Mouse (Mus musculus): ENCODE data around the gene Hist1h4f. TPM values are rescaled to one million over a fixed set of nuclear protein-coding genes. Genes with fewer than 3 reads are reported as not detected.

Hist1h4f gene
- polyA plus RNA-seq, 1 experiment from 2014 or later: 0.56 TPM

- peak within 1 kb of the TSS; percentile 98 for H3K27ac ChIP-seq
- no peaks in the 10 kb centered on the region for H3K27me3 ChIP-seq (ENCODE audit: insufficient read depth, poor library complexity, severe bottlenecking)
- WGBS: under 1% methylated on average over 69 of the region's 70 CpGs
- peak; percentile 97 for DNase-seq (ENCODE audit: low spot score)
- H3K36me3 ChIP-seq: no peaks in the 10 kb centered on the region
- no peaks in the 10 kb centered on the region for H3K9me3 ChIP-seq
- H3K4me1 ChIP-seq (replicated peaks): peaks cover 51% of the 10 kb centered on the region
- peak within 1 kb of the TSS; percentile 64 for H3K4me3 ChIP-seq
Observed at GRCm38 (mm10) chr13:23530901-23531875, 20.3 kb downstream of the Hist1h4f start, which contains the start of gene Hist1h4h. Hist1h4h (plus strand) TSS chr13:23531050.

- H3K27ac ChIP-seq: peak overlapping the region; percentile 98
- no peaks in the 10 kb centered on the region for H3K9me3 ChIP-seq
- H3K4me1 ChIP-seq (replicated peaks): peaks cover 51% of the 10 kb centered on the region
- peak; percentile 61 for DNase-seq (ENCODE audit: low spot score)
- H3K27me3 ChIP-seq (ENCODE audit: insufficient read depth, poor library complexity, severe bottlenecking): no peaks in the 10 kb centered on the region
- under 1% methylated on average over 20 of the region's 20 CpGs for WGBS
- H3K4me3 ChIP-seq: peak overlapping the region; percentile 64
- H3K36me3 ChIP-seq: no peaks in the 10 kb centered on the region
Observed at GRCm38 (mm10) chr13:23530181-23530900, 21.1 kb downstream of the Hist1h4f start.

- WGBS: 42% methylated on average over 2 of the region's 2 CpGs
- Histone ChIP-seq H3K36me3 (no peaks in the 10 kb centered on the region), H3K27me3 (ENCODE audit: insufficient read depth, poor library complexity, severe bottlenecking) (no peaks in the 10 kb centered on the region), H3K9me3 (no peaks in the 10 kb centered on the region), H3K4me1 (replicated peaks) (peaks cover 51% of the 10 kb centered on the region), H3K4me3 (peak overlapping the region; percentile 64), H3K27ac (peak overlapping the region; percentile 98)
- DNase-seq (ENCODE audit: low spot score): no peak
Observed at GRCm38 (mm10) chr13:23529480-23530165, 21.8 kb downstream of the Hist1h4f start.

- H3K36me3 ChIP-seq: no peaks in the 10 kb centered on the region
- DNase-seq (ENCODE audit: low spot score): peak; percentile 32
- WGBS: 76% methylated on average over 5 of the region's 5 CpGs
- no peaks in the 10 kb centered on the region for H3K27me3 ChIP-seq (ENCODE audit: insufficient read depth, poor library complexity, severe bottlenecking)
- peak overlapping the region; percentile 24 for H3K4me3 ChIP-seq
- H3K4me1 ChIP-seq (replicated peaks): peaks cover 48% of the 10 kb centered on the region
- H3K9me3 ChIP-seq: no peaks in the 10 kb centered on the region
- no peak overlapping the region; the same call in 1 of the 2 replicates for H3K27ac ChIP-seq
Observed at GRCm38 (mm10) chr13:23529005-23529404, 22.4 kb downstream of the Hist1h4f start.

GRCm38 (mm10) chr13:23526312-23526711 is 25.1 kb downstream of the Hist1h4f start:
- H3K4me1 ChIP-seq (replicated peaks): peaks cover 31% of the 10 kb centered on the region
- peak overlapping the region; percentile 53 for H3K4me3 ChIP-seq
- no peaks in the 10 kb centered on the region for H3K36me3 ChIP-seq
- no peaks in the 10 kb centered on the region for H3K27me3 ChIP-seq (ENCODE audit: insufficient read depth, poor library complexity, severe bottlenecking)
- under 1% methylated on average over 17 of the region's 17 CpGs for WGBS
- DNase-seq (ENCODE audit: low spot score): peak; percentile 92
- H3K27ac ChIP-seq: peak overlapping the region; percentile 84
- H3K9me3 ChIP-seq: no peaks in the 10 kb centered on the region

GRCm38 (mm10) chr13:23525901-23526300 is 25.5 kb downstream of the Hist1h4f start:
- DNase-seq (ENCODE audit: low spot score): peak; percentile 58
- Histone ChIP-seq H3K36me3 (no peaks in the 10 kb centered on the region), H3K9me3 (no peaks in the 10 kb centered on the region), H3K4me3 (peak overlapping the region; percentile 53), H3K4me1 (replicated peaks) (peaks cover 31% of the 10 kb centered on the region), H3K27me3 (ENCODE audit: insufficient read depth, poor library complexity, severe bottlenecking) (no peaks in the 10 kb centered on the region), H3K27ac (peak overlapping the region; percentile 16; the same call in 1 of the 2 replicates)
- WGBS: 2% methylated on average over 10 of the region's 10 CpGs

- H3K36me3 ChIP-seq: no peaks in the 10 kb centered on the region
- no peak overlapping the region for H3K27ac ChIP-seq
- H3K9me3 ChIP-seq: no peaks in the 10 kb centered on the region
- H3K4me1 ChIP-seq (replicated peaks): peaks cover 28% of the 10 kb centered on the region
- WGBS: 8% methylated on average over 5 of the region's 5 CpGs
- peak; percentile 86 for DNase-seq (ENCODE audit: low spot score)
- H3K27me3 ChIP-seq (ENCODE audit: insufficient read depth, poor library complexity, severe bottlenecking): no peaks in the 10 kb centered on the region
- peak overlapping the region; percentile 23; the same call in 1 of the 2 replicates for H3K4me3 ChIP-seq
Observed at GRCm38 (mm10) chr13:23524654-23525053, 26.8 kb downstream of the Hist1h4f start.

GRCm38 (mm10) chr13:23523976-23524375 is 27.5 kb downstream of the Hist1h4f start:
- Histone ChIP-seq H3K36me3 (no peaks in the 10 kb centered on the region), H3K27me3 (ENCODE audit: insufficient read depth, poor library complexity, severe bottlenecking) (no peaks in the 10 kb centered on the region), H3K4me3 (no peak overlapping the region), H3K9me3 (no peaks in the 10 kb centered on the region), H3K27ac (no peak overlapping the region), H3K4me1 (replicated peaks) (peaks cover 22% of the 10 kb centered on the region)
- no peak for DNase-seq (ENCODE audit: low spot score)
- WGBS: 56% methylated on average over 5 of the region's 5 CpGs

- H3K4me1 ChIP-seq (replicated peaks): peaks cover 9% of the 10 kb centered on the region; the same call in 1 of the 2 replicates
- peak overlapping the region; percentile 28; the same call in 1 of the 2 replicates for H3K4me3 ChIP-seq
- H3K9me3 ChIP-seq: no peaks in the 10 kb centered on the region
- under 1% methylated on average over 14 of the region's 14 CpGs for WGBS
- no peaks in the 10 kb centered on the region for H3K27me3 ChIP-seq (ENCODE audit: insufficient read depth, poor library complexity, severe bottlenecking)
- no peaks in the 10 kb centered on the region for H3K36me3 ChIP-seq
- H3K27ac ChIP-seq: no peak overlapping the region
- peak; percentile 79 for DNase-seq (ENCODE audit: low spot score)
Observed at GRCm38 (mm10) chr13:23521703-23522102, 29.7 kb downstream of the Hist1h4f start.

- peak; percentile 77 for DNase-seq (ENCODE audit: low spot score)
- H3K36me3 ChIP-seq: no peaks in the 10 kb centered on the region
- H3K4me3 ChIP-seq: peak overlapping the region; percentile 58
- no peak overlapping the region for H3K27ac ChIP-seq
- WGBS: under 1% methylated on average over 10 of the region's 10 CpGs
- no peaks in the 10 kb centered on the region for H3K27me3 ChIP-seq (ENCODE audit: insufficient read depth, poor library complexity, severe bottlenecking)
- H3K9me3 ChIP-seq: no peaks in the 10 kb centered on the region
- H3K4me1 ChIP-seq (replicated peaks): peaks cover 6% of the 10 kb centered on the region; the same call in 1 of the 2 replicates
Observed at GRCm38 (mm10) chr13:23519416-23519815, 32.0 kb downstream of the Hist1h4f start.

- Histone ChIP-seq H3K27me3 (ENCODE audit: insufficient read depth, poor library complexity, severe bottlenecking) (no peaks in the 10 kb centered on the region), H3K36me3 (no peaks in the 10 kb centered on the region), H3K27ac (no peak overlapping the region), H3K4me1 (replicated peaks) (peaks cover 6% of the 10 kb centered on the region; the same call in 1 of the 2 replicates), H3K4me3 (peak overlapping the region; percentile 58), H3K9me3 (no peaks in the 10 kb centered on the region)
- 0% methylated on average over 6 of the region's 6 CpGs for WGBS
- DNase-seq (ENCODE audit: low spot score): peak; percentile 80
Observed at GRCm38 (mm10) chr13:23518885-23519284, 32.6 kb downstream of the Hist1h4f start.

GRCm38 (mm10) chr13:23518295-23518603 is 33.2 kb downstream of the Hist1h4f start:
- no peak for DNase-seq (ENCODE audit: low spot score)
- Histone ChIP-seq H3K9me3 (no peaks in the 10 kb centered on the region), H3K27ac (no peak overlapping the region), H3K4me3 (peak overlapping the region; percentile 58), H3K36me3 (no peaks in the 10 kb centered on the region), H3K4me1 (replicated peaks) (peaks cover 6% of the 10 kb centered on the region; the same call in 1 of the 2 replicates), H3K27me3 (ENCODE audit: insufficient read depth, poor library complexity, severe bottlenecking) (no peaks in the 10 kb centered on the region)
- under 1% methylated on average over 6 of the region's 6 CpGs for WGBS
